Mouse (Mus musculus) urinary bladder, adult 2 months (tissue): Measurements from ENCODE around the gene H2-Aa. TPM values are rescaled to one million over a fixed set of nuclear protein-coding genes. Genes with fewer than 3 reads are reported as not detected.
"Not testable (repeated sequence)": the region's sequence is repeated elsewhere in the genome, so short reads cannot be mapped to it uniquely, and the experiment has no call there.

Experiments
- DNase-seq: peaks from one replicate; pipeline ENCODE4 v3.0.0; 2022; ENCODE audit warnings: low spot score
- polyA plus RNA-seq: library from polyadenylated mRNA; depleted of rRNA; stranded (reverse); fragments of >200 nt; gene quantifications from 2 replicates; pipeline ENCODE4 v1.2.3, GENCODE M21; 2012; rRNA removed

The H2-Aa gene
- 281 and 288 TPM in 2 replicates for polyA plus RNA-seq

GRCm38 (mm10) chr17:34287648-34288047 lies at the start of gene H2-Aa:
Gene H2-Aa (minus strand): TSS chr17:34287823.
- no peak for DNase-seq

- DNase-seq = no peak
Observed at GRCm38 (mm10) chr17:34331200-34331599, 43.6 kb upstream of the H2-Aa start.

- DNase-seq = no peak
Observed at GRCm38 (mm10) chr17:34329807-34330206, 42.2 kb upstream of the H2-Aa start.

- no peak for DNase-seq
Observed at GRCm38 (mm10) chr17:34326373-34326772, 38.8 kb upstream of the H2-Aa start.

GRCm38 (mm10) chr17:34325436-34325835 lies 37.8 kb upstream of the H2-Aa start, which contains the start of gene H2-Eb2:
Gene H2-Eb2 (plus strand): TSS chr17:34325665.
- no peak for DNase-seq

GRCm38 (mm10) chr17:34317275-34317674 lies 29.7 kb upstream of the H2-Aa start:
- no peak for DNase-seq

GRCm38 (mm10) chr17:34316697-34317096 lies 29.1 kb upstream of the H2-Aa start:
- no peak for DNase-seq

- no peak for DNase-seq
Observed at GRCm38 (mm10) chr17:34315512-34315911, 27.9 kb upstream of the H2-Aa start.

- no peak for DNase-seq
Observed at GRCm38 (mm10) chr17:34314286-34314685, 26.7 kb upstream of the H2-Aa start.

- DNase-seq = peak; percentile 47
Observed at GRCm38 (mm10) chr17:34313393-34313792, 25.8 kb upstream of the H2-Aa start.

GRCm38 (mm10) chr17:34312185-34312584 lies 24.6 kb upstream of the H2-Aa start:
- DNase-seq = no peak

- DNase-seq = not testable (repeated sequence)
Observed at GRCm38 (mm10) chr17:34310526-34310925, 22.9 kb upstream of the H2-Aa start.

GRCm38 (mm10) chr17:34309683-34310385 lies 22.2 kb upstream of the H2-Aa start:
- peak; percentile 44 for DNase-seq

GRCm38 (mm10) chr17:34309225-34309624 lies 21.6 kb upstream of the H2-Aa start:
- no peak for DNase-seq

- DNase-seq = no peak
Observed at GRCm38 (mm10) chr17:34308161-34308560, 20.5 kb upstream of the H2-Aa start.

GRCm38 (mm10) chr17:34307216-34307615 lies 19.6 kb upstream of the H2-Aa start:
- DNase-seq = no peak

GRCm38 (mm10) chr17:34306407-34306806 lies 18.8 kb upstream of the H2-Aa start:
- DNase-seq = no peak

GRCm38 (mm10) chr17:34305380-34306030 lies 17.9 kb upstream of the H2-Aa start, which contains the start of gene H2-Eb1:
Gene H2-Eb1 (plus strand): TSS chr17:34305867.
- no peak for DNase-seq

GRCm38 (mm10) chr17:34304751-34305150 lies 17.1 kb upstream of the H2-Aa start:
- no peak for DNase-seq

GRCm38 (mm10) chr17:34303789-34304188 lies 16.2 kb upstream of the H2-Aa start:
- no peak for DNase-seq

GRCm38 (mm10) chr17:34301670-34302190 lies 14.1 kb upstream of the H2-Aa start:
- no peak for DNase-seq

GRCm38 (mm10) chr17:34300691-34301566 lies 13.3 kb upstream of the H2-Aa start:
- no peak for DNase-seq
